Mouse (Mus musculus): ENCODE measurements around the gene Ninj2. TPM values are rescaled to one million over a fixed set of nuclear protein-coding genes. Genes with fewer than 3 reads are reported as not detected.

Gene Ninj2
- total RNA-seq, 4 experiments from 2014 or later = not detected

DNA sequence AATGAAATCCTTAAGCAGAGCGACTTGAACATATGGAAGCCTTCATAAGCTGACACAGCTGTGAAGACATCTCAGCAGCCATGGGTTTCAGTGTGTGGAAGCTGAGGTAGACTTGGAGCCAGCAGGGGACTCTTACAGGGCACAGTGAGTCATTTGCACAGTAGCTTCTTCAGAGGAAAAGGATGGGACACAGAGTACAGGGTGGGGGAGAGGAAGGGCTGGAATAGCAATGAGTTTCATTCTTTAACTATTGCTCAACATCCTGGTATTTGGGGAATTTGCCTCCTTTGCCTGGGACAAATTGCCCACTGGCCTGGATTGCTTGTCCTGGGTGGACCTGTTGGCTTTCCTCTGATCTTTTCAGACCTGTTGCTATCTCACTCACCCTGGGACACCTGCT lies 52.3 kb downstream of the Ninj2 start:
- peak; percentile 16 for DNase-seq

- DNase-seq = no peak
Observed at GRCm38 (mm10) chr6:120146676-120147075, 53.5 kb downstream of the Ninj2 start.

DNA sequence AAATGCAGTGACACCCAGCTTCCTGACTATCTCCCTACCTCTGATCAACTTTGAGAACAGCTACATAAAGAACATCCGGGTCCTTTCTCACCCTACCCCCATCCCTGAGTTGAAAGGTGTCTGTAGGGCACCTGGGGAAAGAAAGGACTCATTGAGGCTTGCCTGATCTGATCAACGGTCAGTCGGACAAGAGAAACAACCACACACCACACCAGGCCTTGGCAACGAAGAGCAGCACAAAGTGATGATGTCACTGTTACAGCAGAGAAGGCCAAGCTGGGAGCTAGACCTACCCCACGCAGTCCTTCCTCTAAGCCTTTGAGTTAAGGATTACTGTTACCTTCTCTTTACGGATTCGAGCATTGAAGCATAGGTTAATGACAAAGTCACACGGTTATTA lies 54.3 kb downstream of the Ninj2 start:
- DNase-seq = no peak

DNA sequence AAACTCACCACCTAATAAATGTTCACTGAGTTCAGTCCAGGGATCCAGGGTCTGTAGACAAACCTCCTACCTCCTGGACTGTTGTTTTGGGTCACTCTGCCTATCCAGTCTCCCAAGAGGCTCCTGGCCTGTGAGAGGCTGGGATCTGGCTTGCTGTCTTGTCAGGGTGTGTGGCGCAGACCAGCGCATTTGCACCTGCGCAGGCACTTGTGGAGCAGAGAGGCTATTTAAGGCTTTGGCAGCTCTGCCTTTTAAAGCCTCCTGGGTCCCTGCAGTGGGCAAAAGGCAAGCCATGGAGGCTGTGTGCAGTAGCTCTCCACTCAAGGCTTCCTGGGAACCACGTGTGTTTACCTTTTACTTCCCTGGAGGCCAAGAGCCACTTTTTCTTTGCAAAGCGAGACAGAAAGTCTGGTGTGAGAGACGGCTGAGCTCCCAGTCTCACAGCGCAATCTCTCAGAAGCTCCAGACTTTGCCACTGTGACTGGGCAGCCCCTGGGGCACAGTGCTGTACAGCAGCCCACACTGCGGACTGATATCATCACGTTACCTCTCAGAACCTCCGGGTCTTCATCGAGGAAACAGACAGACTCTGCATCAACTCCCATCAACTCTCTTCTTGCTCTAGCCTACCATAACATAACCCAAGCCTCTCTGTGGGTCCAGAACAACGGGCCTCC lies 55.7 kb downstream of the Ninj2 start:
- no peak for DNase-seq

DNA sequence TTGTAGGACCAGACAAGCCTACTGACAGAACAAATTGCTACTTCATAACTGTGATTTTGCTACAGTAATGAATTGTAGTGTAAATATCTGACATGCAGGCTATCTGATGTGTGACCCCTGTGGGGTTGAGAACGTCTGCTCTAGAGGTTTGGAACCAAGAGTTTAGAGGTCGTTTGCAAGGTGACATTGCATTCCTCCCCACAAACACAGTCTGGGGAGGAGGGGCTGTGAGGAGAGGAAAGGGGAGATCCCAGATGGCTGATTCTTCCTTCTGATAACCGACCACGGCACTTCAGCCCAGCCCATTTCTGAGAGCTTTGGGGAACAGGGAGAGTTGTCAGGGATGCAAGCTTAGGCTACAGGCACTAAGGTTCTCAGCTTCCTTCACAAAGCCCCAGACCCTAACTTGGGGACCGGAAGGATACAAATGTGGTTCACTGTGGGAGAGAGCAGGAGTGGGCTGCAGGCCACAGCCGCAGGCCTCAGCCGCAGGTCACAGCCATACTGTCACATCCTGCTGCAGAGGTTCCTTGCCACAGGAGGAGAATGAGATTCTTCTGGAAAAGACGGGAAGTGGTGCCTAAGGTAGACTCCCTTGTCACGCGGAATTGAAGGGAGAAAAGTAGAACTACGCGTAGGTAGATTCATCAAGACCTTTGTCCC lies 56.4 kb downstream of the Ninj2 start:
- DNase-seq = no peak

DNA sequence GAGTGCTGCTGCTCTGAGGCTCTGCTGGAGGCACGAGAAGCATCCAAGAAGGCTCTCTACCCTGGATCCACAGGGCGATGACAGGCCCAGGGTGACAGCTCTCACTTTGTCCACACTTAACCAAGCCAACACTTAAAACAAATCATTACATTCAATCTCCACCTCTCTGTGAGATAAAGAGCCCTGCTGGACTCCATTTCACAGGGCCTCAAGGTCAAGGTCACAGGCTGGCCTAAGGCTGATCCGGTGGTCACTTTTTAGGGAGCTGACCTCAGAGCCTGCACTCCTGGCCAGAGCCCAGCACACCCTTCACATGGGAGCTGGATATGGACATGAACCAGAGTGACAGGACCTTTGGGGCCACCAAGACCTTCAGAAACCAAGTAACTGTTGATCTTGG lies 57.1 kb downstream of the Ninj2 start:
- no peak for DNase-seq

DNA sequence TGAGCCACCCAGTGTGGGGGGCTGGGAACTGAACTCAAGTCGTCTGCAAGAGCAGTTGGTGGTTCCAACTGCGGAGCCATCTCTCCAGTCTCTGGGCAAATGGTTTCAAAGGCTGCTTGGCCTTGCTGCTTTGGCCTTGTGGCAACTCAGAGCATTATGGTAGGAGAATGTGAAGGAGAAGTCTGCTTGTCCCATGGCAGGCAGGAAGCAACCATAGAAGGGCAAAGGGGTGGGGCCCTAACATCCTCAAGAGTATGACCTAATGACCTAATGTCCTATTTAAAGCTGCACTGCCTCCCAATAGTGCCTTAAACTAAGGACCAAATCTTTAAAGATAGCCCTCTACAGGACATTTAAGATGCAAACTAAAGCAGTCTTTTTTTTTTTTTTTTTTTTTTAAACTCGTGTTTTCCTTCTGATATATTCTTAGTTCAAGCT lies 58.5 kb downstream of the Ninj2 start:
- DNase-seq = no peak

- no peak for DNase-seq
Observed at GRCm38 (mm10) chr6:120152739-120153696, 59.9 kb downstream of the Ninj2 start.

DNA sequence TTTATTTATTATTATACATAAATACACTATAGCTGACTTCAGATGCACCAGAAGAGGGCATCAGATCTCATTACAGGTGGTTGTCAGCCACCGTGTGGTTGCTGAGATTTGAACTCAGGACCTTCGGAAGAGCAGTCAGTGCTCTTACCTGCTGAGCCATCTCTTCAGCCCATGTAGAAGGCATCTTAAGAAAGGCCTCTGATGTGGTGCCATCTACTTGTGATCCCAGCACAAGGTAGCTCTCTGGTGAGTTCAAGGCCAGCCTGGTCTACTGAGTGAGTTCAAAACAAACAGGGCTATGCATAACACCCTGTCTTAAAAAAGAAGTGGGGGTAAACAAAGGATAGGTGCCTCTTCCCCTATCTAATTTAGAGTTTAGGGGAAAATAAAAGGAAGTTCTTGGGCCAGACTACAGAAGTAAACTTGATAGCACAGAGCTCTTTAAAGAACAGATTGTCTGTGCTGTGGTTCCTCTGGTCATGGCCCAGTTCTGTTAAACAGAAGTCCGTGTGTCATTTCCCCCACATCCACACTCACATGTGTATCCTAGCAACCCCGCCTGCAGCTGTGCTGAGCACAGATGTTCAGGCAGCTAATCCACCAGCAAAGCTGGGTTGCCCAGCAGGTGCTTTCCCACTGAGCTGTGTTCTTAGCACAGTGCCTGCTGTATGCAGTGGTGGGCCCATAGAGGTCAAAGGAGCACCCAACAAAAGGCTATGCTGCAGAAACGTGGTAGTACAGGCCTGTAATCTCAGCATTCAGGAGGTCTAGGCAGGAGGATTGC lies 61.6 kb downstream of the Ninj2 start:
- DNase-seq = no peak

DNA sequence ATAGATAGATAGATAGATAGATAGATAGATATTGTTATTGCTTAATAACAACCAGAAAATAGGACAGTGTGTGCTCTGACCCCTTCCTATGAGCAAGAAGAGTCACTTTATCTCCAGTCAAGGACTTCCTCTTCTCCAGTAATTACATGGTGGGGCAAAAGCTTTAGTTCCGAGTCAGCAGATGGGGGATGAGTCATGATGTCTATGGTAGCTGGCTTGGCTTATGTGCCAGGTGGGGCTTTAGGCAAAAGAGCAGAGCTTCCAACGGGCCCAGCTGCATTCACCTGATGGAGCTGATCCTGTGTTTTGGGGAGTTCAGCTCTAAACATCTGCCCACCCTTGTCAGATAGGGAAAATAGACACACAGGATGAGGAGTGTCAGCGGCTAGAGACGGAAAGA lies 62.4 kb downstream of the Ninj2 start:
- DNase-seq = no peak

DNA sequence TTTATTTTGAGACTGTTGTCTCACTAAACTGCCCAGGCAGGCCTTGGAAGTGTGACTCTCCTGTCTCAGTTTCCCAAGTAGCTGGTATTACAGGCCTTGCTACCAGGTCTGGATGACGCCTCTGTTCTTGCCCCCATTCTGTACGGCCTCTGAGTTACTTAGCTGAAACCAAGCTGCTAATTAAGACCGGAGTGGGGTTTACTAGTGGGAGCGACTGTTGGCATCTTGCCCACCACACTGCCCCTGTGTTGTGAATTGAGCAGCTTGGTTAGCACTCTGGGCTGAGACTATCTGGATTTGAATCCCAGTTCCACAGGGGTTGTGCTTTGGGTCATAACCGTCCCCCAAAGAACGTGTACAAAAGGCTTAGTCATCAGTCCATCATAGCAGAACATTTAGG lies 64.3 kb downstream of the Ninj2 start:
- no peak for DNase-seq

GRCm38 (mm10) chr6:120159133-120159901 lies 66.2 kb downstream of the Ninj2 start:
- DNase-seq = peak; percentile 21

DNA sequence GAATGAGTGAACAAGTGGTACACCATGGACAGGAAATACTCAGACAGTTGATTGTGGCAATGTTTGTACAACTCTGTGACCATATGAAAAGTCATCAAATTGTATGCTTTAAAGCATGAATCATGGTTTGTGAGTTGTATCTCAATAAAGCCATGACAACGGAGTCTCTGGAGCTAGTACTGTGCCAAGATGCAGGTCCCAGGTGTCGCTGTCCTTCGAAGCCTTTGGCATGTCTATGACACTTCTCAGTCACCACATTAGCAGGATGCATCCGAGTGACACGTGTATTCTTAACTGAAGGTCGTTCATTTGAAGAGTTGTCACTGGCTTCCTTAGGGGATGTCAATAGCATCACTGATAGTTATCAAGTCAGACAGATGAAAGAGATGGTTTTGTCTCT lies 69.8 kb downstream of the Ninj2 start:
- DNase-seq = no peak

GRCm38 (mm10) chr6:120164765-120165164 lies 71.6 kb downstream of the Ninj2 start:
- no peak for DNase-seq

DNA sequence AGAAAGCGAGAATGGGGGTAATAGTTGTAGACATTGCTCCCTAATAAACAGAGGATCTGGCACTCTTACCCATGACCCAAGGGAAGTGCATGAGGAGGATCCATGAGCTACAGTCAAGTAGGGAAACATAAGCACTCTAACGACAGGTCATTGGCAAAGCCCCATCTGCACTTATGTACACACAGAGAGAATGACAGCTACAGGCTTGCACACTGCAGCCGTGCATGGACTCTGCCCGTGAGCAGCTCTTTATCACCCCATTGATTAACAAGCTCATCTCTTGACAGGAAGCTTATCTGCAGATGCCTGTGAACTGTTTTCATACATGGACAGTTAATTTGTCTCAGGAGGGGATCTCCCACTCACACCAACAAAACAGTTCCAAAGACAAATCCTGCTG lies 74.4 kb downstream of the Ninj2 start:
- no peak for DNase-seq

- DNase-seq = no peak
Observed at GRCm38 (mm10) chr6:120172294-120173017, 79.3 kb downstream of the Ninj2 start.

GRCm38 (mm10) chr6:120174028-120174601 lies 81.0 kb downstream of the Ninj2 start:
- DNase-seq = no peak

DNA sequence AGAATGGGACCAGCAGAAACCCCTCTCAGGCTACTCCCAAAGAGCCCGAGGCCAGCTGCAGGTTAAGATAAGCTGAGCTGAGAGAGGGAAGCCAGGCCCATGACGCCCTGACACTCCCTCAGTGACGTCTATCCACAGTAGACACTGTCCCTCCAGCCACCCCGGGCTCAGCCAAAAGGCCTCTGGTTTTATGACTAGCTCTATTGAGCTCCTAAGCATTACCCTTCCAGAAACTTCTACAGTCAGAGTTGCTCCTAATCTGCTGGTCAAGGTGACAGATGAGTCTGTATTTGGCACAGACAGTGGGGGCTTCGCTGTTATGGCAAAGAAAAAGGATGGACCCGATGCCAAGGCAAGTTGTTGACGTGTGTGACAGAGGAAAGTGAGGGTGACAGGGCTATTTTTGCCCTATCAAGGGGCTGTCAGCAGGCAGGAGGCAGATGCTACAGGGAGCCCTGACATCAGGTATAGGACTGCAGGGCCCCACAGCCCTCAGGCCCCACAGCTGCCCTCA lies 81.5 kb downstream of the Ninj2 start:
- no peak for DNase-seq

GRCm38 (mm10) chr6:120175650-120176049 lies 82.5 kb downstream of the Ninj2 start:
- DNase-seq = no peak

GRCm38 (mm10) chr6:120179044-120179755 lies 86.0 kb downstream of the Ninj2 start:
- no peak for DNase-seq
